Comparison of ENCODE assay signal across 10 mouse cellular contexts in the genomic region with DNA sequence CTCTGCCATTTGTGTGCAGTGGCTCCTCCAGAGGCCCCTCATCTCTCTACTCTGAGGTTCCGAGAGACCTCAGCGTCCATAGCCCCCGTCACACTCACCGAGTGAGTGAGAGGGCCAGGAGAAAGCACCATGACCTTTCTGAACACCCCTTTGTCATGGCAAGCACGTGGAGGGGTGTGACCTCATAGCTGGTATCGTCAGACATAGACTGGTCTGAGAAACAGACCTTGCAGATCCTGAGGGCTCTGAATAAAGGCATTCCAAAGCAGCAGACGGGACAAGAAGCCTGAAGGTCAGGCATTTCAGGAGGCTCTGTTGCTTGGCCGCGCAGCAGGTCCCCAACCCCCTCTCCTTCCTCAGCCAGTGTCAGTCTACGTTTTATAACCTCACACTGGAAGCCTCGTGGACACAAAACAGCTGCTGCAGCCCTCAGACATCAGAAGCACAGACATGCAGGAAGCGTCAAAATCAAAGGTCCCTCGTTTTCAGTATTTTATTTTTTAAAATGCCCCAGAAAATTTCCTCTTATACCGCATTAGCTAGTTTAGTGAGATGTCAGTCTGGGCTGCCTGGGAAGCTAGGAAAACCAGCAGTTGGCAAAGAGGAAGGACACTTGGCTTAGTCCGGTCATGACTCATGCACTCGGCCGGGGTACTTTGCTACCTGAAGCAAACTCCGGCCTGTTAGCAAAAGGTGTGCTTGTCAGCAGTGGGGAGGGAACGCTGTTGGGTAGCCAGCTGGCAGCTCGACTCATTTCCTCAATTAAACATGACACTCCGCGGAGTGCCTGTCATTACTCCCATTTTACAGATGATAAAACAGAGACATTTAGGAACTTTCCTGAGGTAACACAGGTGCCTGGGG. TPM values are rescaled to one million over a fixed set of nuclear protein-coding genes. Genes with fewer than 3 reads are reported as not detected.
DNase-seq lines count a peak whose midpoint lies in the region; ATAC-seq and TF ChIP-seq lines count a peak whose summit lies in the region.
"Had no signal": no experiment of that assay in that cellular context is flagged by ENCODE, and none has a peak within 500 bp of the region (broad histone marks: within the 10 kb centered on the region; RNA-seq: fewer than 3 reads in every experiment).

No protein-coding gene starts in this region.

- no peaks in the 10 kb centered on the region for H3K27me3 ChIP-seq in intestine, postnatal 0 days (replicated peaks; ENCODE audit: control insufficient read depth, insufficient read depth, low read length)
- no peaks in the 10 kb centered on the region for H3K27me3 ChIP-seq in lung, postnatal 0 days (replicated peaks; ENCODE audit: insufficient read depth, low read length)
- H3K27me3 ChIP-seq in embryonic facial prominence, embryonic 10.5 days (replicated peaks; ENCODE audit: low read depth, poor library complexity, severe bottlenecking): peaks cover 11% of the 10 kb centered on the region; the same call in 1 of the 2 replicates

- intact Hi-C loops in gastrocnemius, adult 2 months (cut with DNase I): no loop called here
- intact Hi-C loops in left cerebral cortex, postnatal 36 days (cut with DNase I): no loop called here

- TF ChIP-seq CTCF in gastrocnemius, adult 2 months (IDR thresholded peaks at IDR 0.05): no peak
- no peak for TF ChIP-seq CTCF in intestine, postnatal 0 days (IDR thresholded peaks at IDR 0.05; ENCODE audit: low read depth)
- no peak for TF ChIP-seq CTCF in lung, postnatal 0 days (IDR thresholded peaks at IDR 0.05)

- peak; percentile 37; the same call in 1 of the 2 replicates for ATAC-seq in intestine, postnatal 0 days
- peak; percentile 58 for ATAC-seq in lung, postnatal 0 days
- ATAC-seq: forebrain, embryonic 16.5 days had no signal

- H3K9me3 ChIP-seq in intestine, postnatal 0 days (ENCODE audit: control insufficient read depth): no peaks in the 10 kb centered on the region
- no peaks in the 10 kb centered on the region for H3K9me3 ChIP-seq in lung, postnatal 0 days (ENCODE audit: low read length)
- H3K9me3 ChIP-seq in embryonic facial prominence, embryonic 10.5 days: no peaks in the 10 kb centered on the region

- no peak overlapping the region for H3K9ac ChIP-seq in intestine, postnatal 0 days (ENCODE audit: low read depth, low read length)
- no peak overlapping the region for H3K9ac ChIP-seq in lung, postnatal 0 days (replicated peaks; ENCODE audit: low read depth)

- no peak overlapping the region for H3K4me3 ChIP-seq in gastrocnemius, adult 2 months
- H3K4me3 ChIP-seq in intestine, postnatal 0 days (ENCODE audit: low read depth, low read length): no peak overlapping the region
- H3K4me3 ChIP-seq in lung, postnatal 0 days (ENCODE audit: low read depth, low read length): no peak overlapping the region
- H3K4me3 ChIP-seq in embryonic facial prominence, embryonic 10.5 days: no peak overlapping the region
- H3K4me3 ChIP-seq: left cerebral cortex, adult 2 months had no signal

- H3K4me1 ChIP-seq in intestine, postnatal 0 days (replicated peaks; ENCODE audit: control insufficient read depth, insufficient read depth, low read length): peaks cover 7% of the 10 kb centered on the region; the same call in 1 of the 2 replicates
- H3K4me1 ChIP-seq in lung, postnatal 0 days (ENCODE audit: insufficient read depth, low read depth, low read length): peaks cover 34% of the 10 kb centered on the region; the same call in 1 of the 2 replicates
- peaks cover 30% of the 10 kb centered on the region for H3K4me1 ChIP-seq in embryonic facial prominence, embryonic 10.5 days

- H3K4me2 ChIP-seq in intestine, postnatal 0 days (replicated peaks; ENCODE audit: low read depth): no peak overlapping the region
- no peak overlapping the region for H3K4me2 ChIP-seq in lung, postnatal 0 days (replicated peaks; ENCODE audit: low read depth, low read length)

- H3K36me3 ChIP-seq in intestine, postnatal 0 days (ENCODE audit: control insufficient read depth, insufficient read depth): no peaks in the 10 kb centered on the region
- H3K36me3 ChIP-seq in lung, postnatal 0 days (ENCODE audit: insufficient read depth, low read length): no peaks in the 10 kb centered on the region
- H3K36me3 ChIP-seq in embryonic facial prominence, embryonic 10.5 days (replicated peaks): no peaks in the 10 kb centered on the region

- 43% methylated on average over 22 of the region's 22 CpGs for WGBS in intestine, postnatal 0 days
- 24% methylated on average over 22 of the region's 22 CpGs for WGBS in lung, postnatal 0 days
- WGBS in embryonic facial prominence, embryonic 10.5 days: 75% methylated on average over 22 of the region's 22 CpGs

- DNase-seq in gastrocnemius, adult 2 months: no peak
- DNase-seq in gastrocnemius, adult 18-20 months (ENCODE audit: low spot score): no peak
- peak; percentile 67 for DNase-seq in adrenal gland, postnatal 14 days
- peak; percentile 89 for DNase-seq in lung, postnatal 0 days (ENCODE audit: low spot score)
- no peak for DNase-seq in left cerebral cortex, postnatal 36 days (ENCODE audit: low spot score in 2 of 2)
- DNase-seq in right cerebral cortex, adult 18-20 months: no peak
- no peak for DNase-seq in embryonic facial prominence, embryonic 10.5 days (ENCODE audit: low spot score)

- TF ChIP-seq EP300 in lung, postnatal 0 days (IDR thresholded peaks at IDR 0.05): no peak

- H3K27ac ChIP-seq in gastrocnemius, adult 2 months: peak overlapping the region; percentile 83
- H3K27ac ChIP-seq in intestine, postnatal 0 days (ENCODE audit: low read depth, low read length): 0 out of 2 replicates have a peak overlapping the region, but pooled peaks have one; percentile 21
- H3K27ac ChIP-seq in lung, postnatal 0 days (ENCODE audit: low read length): peak overlapping the region; percentile 82
- H3K27ac ChIP-seq in embryonic facial prominence, embryonic 10.5 days (replicated peaks): no peak overlapping the region
- H3K27ac ChIP-seq: left cerebral cortex, adult 2 months had no signal

RNA-seq across cellular contexts. Expression of a gene that starts 9.6 kb away (rescaled TPM):
- 1 to 10 TPM; 5.1 to 6.2 TPM for total RNA-seq in gastrocnemius, adult 2 months (2021)
- 1 to 10 TPM; 4.3 to 6.0 TPM for total RNA-seq in gastrocnemius, adult 18-20 months (2021)
- 10.8 and 25.5 TPM in 2 replicates for total RNA-seq in adrenal gland, postnatal 14 days (2021)
- 16.2 and 16.7 TPM in 2 replicates for polyA plus RNA-seq in intestine, postnatal 0 days (2015; fragmentation: Nextera tagmentation; extraction: Ambion mirVana)
- polyA plus RNA-seq in lung, postnatal 0 days (2015; fragmentation: Nextera tagmentation; extraction: Ambion mirVana): 30.7 and 33.1 TPM in 2 replicates
- 1 to 10 TPM; 5.9 to 6.0 TPM for total RNA-seq in left cerebral cortex, postnatal 36 days (2021)
- polyA plus RNA-seq in embryonic facial prominence, embryonic 10.5 days (2016; fragmentation: Nextera tagmentation; extraction: Ambion mirVana): 1.3 and 1.4 TPM in 2 replicates

RNA-seq across cellular contexts. Expression of a gene that starts 47.5 kb away (rescaled TPM):
- total RNA-seq in gastrocnemius, adult 2 months (2021): under 1 TPM; 0.15 to 0.56 TPM
- total RNA-seq in gastrocnemius, adult 18-20 months (2021): under 1 TPM; 0.62 to 0.78 TPM
- 0.98 and 1.2 TPM in 2 replicates for total RNA-seq in adrenal gland, postnatal 14 days (2021)
- 3.4 and 4.1 TPM in 2 replicates for polyA plus RNA-seq in intestine, postnatal 0 days (2015; fragmentation: Nextera tagmentation; extraction: Ambion mirVana)
- polyA plus RNA-seq in lung, postnatal 0 days (2015; fragmentation: Nextera tagmentation; extraction: Ambion mirVana): 1.9 and 2.1 TPM in 2 replicates
- total RNA-seq in left cerebral cortex, postnatal 36 days (2021): under 1 TPM; 0.36 to 0.62 TPM
- polyA plus RNA-seq in embryonic facial prominence, embryonic 10.5 days (2016; fragmentation: Nextera tagmentation; extraction: Ambion mirVana): 0.79 and 1.0 TPM in 2 replicates

Comparison
In these comparisons a context has a peak if more than half of its experiments do, and no peak if none do; other contexts are left out.
1. DNase-seq: peak in adrenal gland, postnatal 14 days (single experiment) and lung, postnatal 0 days (single experiment); none in gastrocnemius, adult 2 months (single experiment), gastrocnemius, adult 18-20 months (single experiment), left cerebral cortex, postnatal 36 days (0 of 2), right cerebral cortex, adult 18-20 months (single experiment) and embryonic facial prominence, embryonic 10.5 days (single experiment).